Comparison of ENCODE assay signal across 25 mouse cellular contexts in genomic region chr10:46331599-46332283, GRCm38 (mm10).
DNase-seq lines count a peak whose midpoint lies in the region; ATAC-seq lines count a peak whose summit lies in the region.
"Had no signal": no experiment of that assay in that cellular context is flagged by ENCODE, and none has a peak within 500 bp of the region (broad histone marks: within the 10 kb centered on the region; RNA-seq: fewer than 3 reads in every experiment).

No protein-coding gene starts in this region.

- H3K9ac ChIP-seq in forebrain, embryonic 14.5 days (ENCODE audit: low read length), result no peak overlapping the region
- H3K9ac ChIP-seq: embryonic facial prominence, embryonic 13.5 days; limb, embryonic 13.5 days; liver, embryonic 13.5 days; lung, embryonic 15.5 days; midbrain, embryonic 12.5 days; neural tube, embryonic 12.5 days had no signal

- peak; percentile 83 for DNase-seq in forebrain, embryonic 14.5 days (ENCODE audit: low spot score)
- DNase-seq in forebrain, embryonic 10.5 days (ENCODE audit: extremely low spot score, low spot score), result no peak
- peak; percentile 33 for DNase-seq in right cerebral cortex, postnatal 4 days
- no peak for DNase-seq in right cerebral cortex, adult 2 months (ENCODE audit: low spot score in 2 of 2)
- DNase-seq in cerebellum, postnatal 14 days, result peak; percentile 56 to 67
- DNase-seq in thymus, adult 18-20 months, result no peak
- no peak for DNase-seq in kidney, adult 9 months
- DNase-seq in heart, adult 9 months (ENCODE audit: low spot score in 2 of 2), result no peak
- DNase-seq: adrenal gland, postnatal 10 days; kidney, adult 8-10 months; kidney, postnatal 36 days; layer of hippocampus, adult 9-11 months; liver, embryonic 13.5 days; spleen, adult 18-20 months had no signal

- peak; percentile 90; the same call in 1 of the 2 replicates for ATAC-seq in forebrain, embryonic 14.5 days
- ATAC-seq: activated CD4-positive, CD25-positive, alpha-beta regulatory T cell, adult 4 months; inflammation-experienced regulatory T-cells, adult 6 months had no signal

- no peaks in the 10 kb centered on the region for H3K4me1 ChIP-seq in forebrain, embryonic 14.5 days (ENCODE audit: control insufficient read depth, insufficient read depth, low read length)
- no peaks in the 10 kb centered on the region for H3K4me1 ChIP-seq in forebrain, embryonic 10.5 days
- H3K4me1 ChIP-seq: embryonic facial prominence, embryonic 13.5 days; heart, embryonic 10.5 days; hindbrain, embryonic 10.5 days; limb, embryonic 13.5 days; liver, embryonic 13.5 days; lung, embryonic 15.5 days; midbrain, embryonic 12.5 days; neural tube, embryonic 12.5 days had no signal

- no peaks in the 10 kb centered on the region for H3K36me3 ChIP-seq in forebrain, embryonic 14.5 days (ENCODE audit: control insufficient read depth, insufficient read depth, low read length)
- no peaks in the 10 kb centered on the region for H3K36me3 ChIP-seq in forebrain, embryonic 10.5 days (replicated peaks)
- H3K36me3 ChIP-seq: embryonic facial prominence, embryonic 13.5 days; G1E; heart, embryonic 10.5 days; hindbrain, embryonic 10.5 days; limb, embryonic 13.5 days; liver, embryonic 13.5 days; lung, embryonic 15.5 days; midbrain, embryonic 12.5 days; neural tube, embryonic 12.5 days had no signal

- no peaks in the 10 kb centered on the region for H3K9me3 ChIP-seq in forebrain, embryonic 14.5 days (replicated peaks; ENCODE audit: control insufficient read depth, low read length)
- H3K9me3 ChIP-seq in forebrain, embryonic 10.5 days, result no peaks in the 10 kb centered on the region
- H3K9me3 ChIP-seq: embryonic facial prominence, embryonic 13.5 days; G1E; heart, embryonic 10.5 days; hindbrain, embryonic 10.5 days; limb, embryonic 13.5 days; liver, embryonic 13.5 days; lung, embryonic 15.5 days; midbrain, embryonic 12.5 days; neural tube, embryonic 12.5 days had no signal

- H3K27me3 ChIP-seq in forebrain, embryonic 14.5 days (replicated peaks; ENCODE audit: control insufficient read depth, insufficient read depth, low read length), result no peaks in the 10 kb centered on the region
- H3K27me3 ChIP-seq in forebrain, embryonic 10.5 days (ENCODE audit: poor library complexity, severe bottlenecking), result no peaks in the 10 kb centered on the region
- H3K27me3 ChIP-seq: embryonic facial prominence, embryonic 13.5 days; limb, embryonic 13.5 days; liver, embryonic 13.5 days; lung, embryonic 15.5 days; midbrain, embryonic 12.5 days; neural tube, embryonic 12.5 days had no signal

- H3K27ac ChIP-seq in forebrain, embryonic 14.5 days (ENCODE audit: low read depth, low read length), result no peak overlapping the region
- no peak overlapping the region for H3K27ac ChIP-seq in forebrain, embryonic 10.5 days
- H3K27ac ChIP-seq: embryonic facial prominence, embryonic 13.5 days; heart, embryonic 10.5 days; hindbrain, embryonic 10.5 days; limb, embryonic 13.5 days; liver, embryonic 13.5 days; lung, embryonic 15.5 days; macrophage; midbrain, embryonic 12.5 days; neural tube, embryonic 12.5 days had no signal

- no peak overlapping the region for H3K4me3 ChIP-seq in forebrain, embryonic 14.5 days (ENCODE audit: low read depth, low read length)
- no peak overlapping the region for H3K4me3 ChIP-seq in forebrain, embryonic 10.5 days
- H3K4me3 ChIP-seq: embryonic facial prominence, embryonic 13.5 days; heart, embryonic 10.5 days; hindbrain, embryonic 10.5 days; limb, embryonic 13.5 days; liver, embryonic 13.5 days; lung, embryonic 15.5 days; midbrain, embryonic 12.5 days; neural tube, embryonic 12.5 days had no signal

- H3K4me2 ChIP-seq in forebrain, embryonic 14.5 days (ENCODE audit: low read length), result no peak overlapping the region
- H3K4me2 ChIP-seq: embryonic facial prominence, embryonic 13.5 days; limb, embryonic 13.5 days; liver, embryonic 13.5 days; lung, embryonic 15.5 days; midbrain, embryonic 12.5 days; neural tube, embryonic 12.5 days had no signal

Comparison
In these comparisons a context has a peak if more than half of its experiments do, and no peak if none do; other contexts are left out.
1. DNase-seq: peak in forebrain, embryonic 14.5 days (single experiment), right cerebral cortex, postnatal 4 days (single experiment) and cerebellum, postnatal 14 days (2 of 2); none in forebrain, embryonic 10.5 days (single experiment), right cerebral cortex, adult 2 months (0 of 2), thymus, adult 18-20 months (0 of 2), kidney, adult 9 months (single experiment) and heart, adult 9 months (0 of 2).